Mouse (Mus musculus) lung, postnatal 0 days (tissue): ENCODE measurements at regions not wholly inside any gene's neighbourhood (a gene's known extent, or its start where the extent isn't known, plus 50 kb on each side); places are given as distances from the start of the nearest gene placed in this dataset.

Source experiments
- CTCF ChIP-seq: IDR thresholded peaks from 2 replicates; pipeline ENCODE4 v1.5.1; 2016; ENCODE audit warnings: antibody characterized with exemption, mild to moderate bottlenecking
- EP300 ChIP-seq: IDR thresholded peaks from 2 replicates; pipeline ENCODE4 v1.6.1; 2016; ENCODE audit warnings: antibody characterized with exemption, mild to moderate bottlenecking, control low read depth

GRCm38 (mm10) chr13:53526880-53527279 lies 54.0 kb upstream of the Msx2 start:
- no peak for TF ChIP-seq CTCF
- TF ChIP-seq EP300: no peak
